Mouse (Mus musculus): ENCODE results near the gene Pus7. TPM values are rescaled to one million over a fixed set of nuclear protein-coding genes. Genes with fewer than 3 reads are reported as not detected.

Gene Pus7
- total RNA-seq, 2 experiments from 2014 or later = 14.6 to 17.7 TPM

- Histone ChIP-seq H3K27ac (no peak overlapping the region), H3K4me3 (no peak overlapping the region)
- no peak for TF ChIP-seq CTCF (conservative IDR thresholded peaks at IDR 0.05)
- DNase-seq (ENCODE audit: low spot score in 2 of 2) = no peak
These were observed 86.1 kb downstream of the Pus7 start for GRCm38 (mm10) chr5:23697457-23697856.

Other genes starting within 250 kb of the Pus7 start
- gene Srpk2, start 99.1 kb downstream of the Pus7 start, total RNA-seq (2021) = 100 to 1,000 TPM; 142 to 155 TPM
- 10 to 100 TPM; 21.0 to 22.9 TPM for gene Rint1, start 4.0 kb upstream of the Pus7 start, total RNA-seq (2021)
- gene Tomm7, start 60.5 kb upstream of the Pus7 start, total RNA-seq (2021) = 10 to 100 TPM; 73.7 to 80.6 TPM
- gene Fam126a, start 247.0 kb upstream of the Pus7 start, total RNA-seq (2021) = 10 to 100 TPM; 24.8 to 28.4 TPM